Mouse (Mus musculus) kidney, adult 2 months (tissue): ENCODE measurements at regions not wholly inside any gene's neighbourhood (a gene's known extent, or its start where the extent isn't known, plus 50 kb on each side); places are given as distances from the start of the nearest gene placed in this dataset.

Experiments used
- CTCF ChIP-seq: fragments of 200-500 bp; conservative IDR thresholded peaks from 2 replicates; pipeline ENCODE4 v1.5.1; 2011; ENCODE audit warnings: low read depth, mild to moderate bottlenecking, control low read depth, low read length, moderate library complexity, mixed read lengths; ENCODE audit not compliant: insufficient read depth, insufficient read length
- POLR2A ChIP-seq: fragments of 200-500 bp; IDR thresholded peaks from one replicate; pipeline ENCODE4 v1.6.1; 2011; ENCODE audit warnings: low read depth, low read length, control low read depth

GRCm38 (mm10) chr3:83708973-83709372 is 57.1 kb upstream of the Sfrp2 start:
- TF ChIP-seq CTCF, result no peak
- TF ChIP-seq POLR2A, result no peak
